Mouse (Mus musculus): ENCODE measurements around the gene Tmx2. TPM values are rescaled to one million over a fixed set of nuclear protein-coding genes. Genes with fewer than 3 reads are reported as not detected.

The Tmx2 gene
- polyA plus RNA-seq, 1 experiment = not detected

- H3K4me3 ChIP-seq (ENCODE audit: insufficient read depth, low read depth, low read length) = peak within 1 kb of the TSS; percentile 92
- under 1% methylated on average over 20 of the region's 20 CpGs for WGBS
- H3K27ac ChIP-seq (ENCODE audit: insufficient read depth, low read depth, low read length) = peak within 1 kb of the TSS; percentile 39; the same call in 1 of the 2 replicates
- no peak for TF ChIP-seq POLR2A (IDR thresholded peaks at IDR 0.05; ENCODE audit: insufficient read depth, low read depth, low read length)
- TF ChIP-seq CTCF (IDR thresholded peaks at IDR 0.05; ENCODE audit: insufficient read depth, low read depth, low read length) = no peak
- H3K4me1 ChIP-seq (ENCODE audit: control insufficient read depth, insufficient read depth, low read length) = no peaks in the 10 kb centered on the region
Measured at GRCm38 (mm10) chr2:84670569-84670933, 8.4 kb downstream of the Tmx2 start, which contains the start of gene Selenoh. Selenoh (minus strand) TSS chr2:84670770.

GRCm38 (mm10) chr2:84669828-84670568 is 8.9 kb downstream of the Tmx2 start:
- Histone ChIP-seq H3K27ac (ENCODE audit: insufficient read depth, low read depth, low read length) (no peak overlapping the region), H3K4me1 (ENCODE audit: control insufficient read depth, insufficient read depth, low read length) (no peaks in the 10 kb centered on the region)
- no peak for TF ChIP-seq POLR2A (IDR thresholded peaks at IDR 0.05; ENCODE audit: insufficient read depth, low read depth, low read length)

GRCm38 (mm10) chr2:84666081-84666480 is 12.9 kb downstream of the Tmx2 start:
- 78% methylated on average over 12 of the region's 12 CpGs for WGBS
- no peak overlapping the region for H3K27ac ChIP-seq (ENCODE audit: insufficient read depth, low read depth, low read length)
- TF ChIP-seq POLR2A (IDR thresholded peaks at IDR 0.05; ENCODE audit: insufficient read depth, low read depth, low read length) (no peak), CTCF (IDR thresholded peaks at IDR 0.05; ENCODE audit: insufficient read depth, low read depth, low read length) (no peak)
- no peaks in the 10 kb centered on the region for H3K4me1 ChIP-seq (ENCODE audit: control insufficient read depth, insufficient read depth, low read length)
- H3K4me3 ChIP-seq (ENCODE audit: insufficient read depth, low read depth, low read length) = no peak overlapping the region

More at GRCm38 (mm10) chr2:84669828-84670568, 8.9 kb downstream of the Tmx2 start:
- 2% methylated on average over 39 of the region's 39 CpGs for WGBS
- H3K4me3 ChIP-seq (ENCODE audit: insufficient read depth, low read depth, low read length) = peak overlapping the region; percentile 92

- Histone ChIP-seq H3K27ac (ENCODE audit: insufficient read depth, low read depth, low read length) (no peak overlapping the region), H3K4me3 (ENCODE audit: insufficient read depth, low read depth, low read length) (no peak overlapping the region), H3K4me1 (ENCODE audit: control insufficient read depth, insufficient read depth, low read length) (no peaks in the 10 kb centered on the region)
- WGBS = 34% methylated on average over 2 of the region's 2 CpGs
- TF ChIP-seq POLR2A (IDR thresholded peaks at IDR 0.05; ENCODE audit: insufficient read depth, low read depth, low read length) (no peak), CTCF (IDR thresholded peaks at IDR 0.05; ENCODE audit: insufficient read depth, low read depth, low read length) (no peak)
Measured at GRCm38 (mm10) chr2:84662866-84663265, 16.1 kb downstream of the Tmx2 start.

- 59% methylated on average over 3 of the region's 3 CpGs for WGBS
- TF ChIP-seq POLR2A (IDR thresholded peaks at IDR 0.05; ENCODE audit: insufficient read depth, low read depth, low read length) (no peak), CTCF (IDR thresholded peaks at IDR 0.05; ENCODE audit: insufficient read depth, low read depth, low read length) (no peak)
- Histone ChIP-seq H3K4me1 (ENCODE audit: control insufficient read depth, insufficient read depth, low read length) (no peaks in the 10 kb centered on the region), H3K4me3 (ENCODE audit: insufficient read depth, low read depth, low read length) (no peak overlapping the region), H3K27ac (ENCODE audit: insufficient read depth, low read depth, low read length) (no peak overlapping the region)
Measured at GRCm38 (mm10) chr2:84660253-84660652, 18.7 kb downstream of the Tmx2 start.

- no peak within 1 kb of the TSS for H3K27ac ChIP-seq (ENCODE audit: insufficient read depth, low read depth, low read length)
- no peak for TF ChIP-seq CTCF (IDR thresholded peaks at IDR 0.05; ENCODE audit: insufficient read depth, low read depth, low read length)
- TF ChIP-seq POLR2A (IDR thresholded peaks at IDR 0.05; ENCODE audit: insufficient read depth, low read depth, low read length) = no peak
- WGBS = 96% methylated on average over 32 of the region's 32 CpGs
- H3K4me3 ChIP-seq (ENCODE audit: insufficient read depth, low read depth, low read length) = no peak within 1 kb of the TSS
- H3K4me1 ChIP-seq (ENCODE audit: control insufficient read depth, insufficient read depth, low read length) = no peaks in the 10 kb centered on the region
Measured at GRCm38 (mm10) chr2:84658806-84659205, 20.1 kb downstream of the Tmx2 start, which contains the start of gene Btbd18. Btbd18 (plus strand) TSS chr2:84659079.

- H3K4me3 ChIP-seq (ENCODE audit: insufficient read depth, low read depth, low read length) = no peak overlapping the region
- no peak for TF ChIP-seq POLR2A (IDR thresholded peaks at IDR 0.05; ENCODE audit: insufficient read depth, low read depth, low read length)
- TF ChIP-seq CTCF (IDR thresholded peaks at IDR 0.05; ENCODE audit: insufficient read depth, low read depth, low read length) = no peak
- H3K4me1 ChIP-seq (ENCODE audit: control insufficient read depth, insufficient read depth, low read length) = no peaks in the 10 kb centered on the region
- 74% methylated on average over 1 of the region's 1 CpGs for WGBS
- no peak overlapping the region for H3K27ac ChIP-seq (ENCODE audit: insufficient read depth, low read depth, low read length)
Measured at GRCm38 (mm10) chr2:84655864-84656263, 23.1 kb downstream of the Tmx2 start.

- no peak overlapping the region for H3K27ac ChIP-seq (ENCODE audit: insufficient read depth, low read depth, low read length)
- H3K4me3 ChIP-seq (ENCODE audit: insufficient read depth, low read depth, low read length) = no peak overlapping the region
- H3K4me1 ChIP-seq (ENCODE audit: control insufficient read depth, insufficient read depth, low read length) = no peaks in the 10 kb centered on the region
- TF ChIP-seq POLR2A (IDR thresholded peaks at IDR 0.05; ENCODE audit: insufficient read depth, low read depth, low read length) = no peak
- no peak for TF ChIP-seq CTCF (IDR thresholded peaks at IDR 0.05; ENCODE audit: insufficient read depth, low read depth, low read length)
Measured at GRCm38 (mm10) chr2:84653354-84653753, 25.6 kb downstream of the Tmx2 start.

GRCm38 (mm10) chr2:84650464-84651195 is 28.3 kb downstream of the Tmx2 start, which contains the start of gene Ctnnd1:
Ctnnd1 (minus strand) TSS chr2:84650765.
- under 1% methylated on average over 15 of the region's 15 CpGs for WGBS
- Histone ChIP-seq H3K27ac (ENCODE audit: insufficient read depth, low read depth, low read length) (peak within 1 kb of the TSS; percentile 98), H3K4me3 (ENCODE audit: insufficient read depth, low read depth, low read length) (peak within 1 kb of the TSS; percentile 90), H3K4me1 (ENCODE audit: control insufficient read depth, insufficient read depth, low read length) (no peaks in the 10 kb centered on the region)
- TF ChIP-seq CTCF (IDR thresholded peaks at IDR 0.05; ENCODE audit: insufficient read depth, low read depth, low read length) = no peak
- TF ChIP-seq POLR2A (IDR thresholded peaks at IDR 0.05; ENCODE audit: insufficient read depth, low read depth, low read length) = peak; percentile 79
